Mouse (Mus musculus): ENCODE data around the gene Sspn.
A peak's percentile ranks its signal among the peaks of the same experiment; 100 is the strongest.

The Sspn gene

DNA sequence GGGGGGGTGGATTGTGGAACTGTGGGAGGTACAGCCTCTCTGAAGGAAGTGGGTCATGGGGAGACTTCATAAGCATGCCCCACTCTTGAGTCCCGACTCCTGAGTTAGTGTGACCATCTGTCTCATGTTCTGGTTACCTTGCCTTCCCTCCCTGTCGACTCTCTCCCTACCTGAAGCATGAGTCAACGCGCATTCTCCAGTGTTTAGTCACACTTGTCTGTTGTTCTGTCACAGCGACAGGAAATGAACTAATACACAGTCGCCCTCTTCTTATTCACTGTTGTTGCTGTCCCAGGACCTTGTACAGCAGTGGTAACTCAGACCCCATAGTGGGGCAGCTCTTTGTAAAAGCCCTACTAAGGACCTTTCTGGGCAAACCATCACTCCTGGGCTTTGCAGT lies 41.4 kb downstream of the Sspn start:
- no peak for DNase-seq (ENCODE audit: low spot score)

DNA sequence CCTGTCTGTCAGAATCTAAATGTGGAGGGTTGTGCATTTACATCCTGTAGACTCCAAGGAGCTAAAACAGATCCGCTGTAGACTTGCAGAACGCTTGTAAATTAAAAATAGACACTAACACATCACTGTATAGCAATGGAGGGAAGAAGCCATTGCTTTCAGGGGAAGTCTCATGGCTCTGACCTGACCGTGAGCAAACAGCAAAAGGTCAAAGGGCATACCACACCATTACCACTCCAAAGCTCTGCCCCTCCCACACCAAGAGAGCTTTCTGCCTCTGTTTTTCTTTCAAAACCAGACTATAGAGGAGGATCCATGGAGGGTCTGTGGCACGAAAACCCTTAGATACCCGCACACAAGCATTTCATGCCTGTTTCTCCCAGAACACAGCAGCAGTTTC lies 41.9 kb downstream of the Sspn start:
- no peak for DNase-seq (ENCODE audit: low spot score)

DNA sequence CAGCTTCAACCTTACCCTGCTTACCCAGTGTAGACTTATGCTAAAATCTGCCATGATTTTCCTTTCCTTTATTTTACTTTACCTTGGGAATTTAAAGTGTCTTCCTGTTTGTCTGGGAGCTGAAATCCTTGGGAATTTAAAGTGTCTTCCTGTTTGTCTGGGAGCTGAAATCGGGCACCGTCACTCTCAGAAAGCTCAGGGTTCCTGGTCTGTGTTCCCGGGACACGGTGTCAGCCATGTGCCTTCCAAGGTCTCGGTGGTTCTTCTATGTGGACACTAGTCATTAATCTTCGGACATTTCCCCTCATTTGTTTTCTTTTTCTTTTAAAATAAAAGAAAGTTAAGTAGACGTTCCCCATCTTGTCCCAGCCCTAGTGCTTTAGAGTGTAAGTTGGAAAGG lies 43.3 kb downstream of the Sspn start:
- no peak for DNase-seq (ENCODE audit: low spot score)

DNA sequence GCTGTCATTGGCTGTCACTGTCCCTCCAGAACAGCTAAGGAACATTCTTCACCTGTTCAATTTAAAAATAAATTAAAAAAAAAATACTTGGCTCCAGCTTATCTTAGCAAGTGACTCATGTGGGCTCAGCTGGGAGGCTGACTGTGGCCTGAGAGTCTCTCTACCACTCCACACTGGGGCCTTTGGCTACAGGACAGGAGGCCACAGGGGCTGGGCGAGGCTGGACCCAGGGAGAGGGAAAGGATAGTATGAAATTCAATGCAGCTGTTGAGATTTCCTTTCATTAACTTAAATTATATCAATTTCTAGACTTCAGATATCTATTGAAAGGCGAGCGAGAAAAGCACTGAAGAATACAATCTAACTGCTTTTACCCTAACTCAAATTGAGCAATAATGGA lies 45.9 kb downstream of the Sspn start:
- DNase-seq (ENCODE audit: low spot score), result no peak

DNA sequence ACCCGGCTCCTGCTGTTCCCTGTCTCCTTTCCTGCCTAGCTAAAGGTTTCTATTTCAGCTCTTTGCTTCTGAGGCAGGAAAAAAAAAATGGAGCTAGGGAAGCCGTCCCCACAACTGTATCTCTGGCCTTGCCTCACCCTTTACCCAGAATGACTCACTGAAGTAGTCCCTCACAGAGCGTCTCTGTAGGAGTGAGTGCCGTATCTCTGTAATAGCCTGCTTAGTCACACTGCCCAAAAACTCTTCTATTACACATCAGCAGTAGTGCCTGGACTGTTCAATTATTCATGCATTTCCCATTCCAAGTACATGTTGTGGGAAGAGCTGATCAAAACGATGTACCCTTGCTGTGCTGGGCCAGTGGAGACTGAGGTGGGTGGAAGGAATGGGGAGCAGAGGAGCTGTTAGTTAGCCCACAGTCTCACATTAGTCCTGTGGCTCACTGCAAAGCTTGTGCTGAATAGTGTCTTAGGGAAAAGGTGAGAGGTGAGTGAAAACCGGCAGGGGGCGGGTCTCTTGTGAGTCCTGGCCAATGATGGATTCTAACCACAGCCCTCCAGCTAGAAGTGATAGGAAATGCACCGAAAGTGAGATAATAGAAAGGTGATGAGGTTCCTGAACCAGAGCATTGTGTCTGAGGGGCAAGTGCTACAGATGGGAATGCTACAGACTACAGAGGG lies 46.5 kb downstream of the Sspn start:
- DNase-seq (ENCODE audit: low spot score), result no peak

DNA sequence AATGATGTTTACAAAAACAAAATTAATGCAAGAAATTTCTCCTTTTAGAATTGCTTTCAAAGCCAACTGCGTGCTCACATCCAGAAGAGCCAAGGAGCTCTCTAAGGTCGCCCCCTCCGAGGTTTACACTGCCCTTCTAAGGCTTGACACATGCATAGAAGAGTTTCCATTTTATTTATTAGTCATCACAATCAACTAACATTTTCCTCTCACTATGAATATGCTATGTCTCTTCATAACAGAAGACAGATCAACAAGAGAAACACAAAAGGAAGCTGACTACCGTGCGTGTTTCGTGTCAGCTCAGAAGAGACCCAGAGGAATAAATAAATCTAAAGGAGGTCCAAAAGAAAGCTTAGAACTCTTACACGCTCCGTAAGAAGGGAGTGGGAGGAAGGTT lies 49.6 kb downstream of the Sspn start:
- DNase-seq (ENCODE audit: low spot score), result no peak

DNA sequence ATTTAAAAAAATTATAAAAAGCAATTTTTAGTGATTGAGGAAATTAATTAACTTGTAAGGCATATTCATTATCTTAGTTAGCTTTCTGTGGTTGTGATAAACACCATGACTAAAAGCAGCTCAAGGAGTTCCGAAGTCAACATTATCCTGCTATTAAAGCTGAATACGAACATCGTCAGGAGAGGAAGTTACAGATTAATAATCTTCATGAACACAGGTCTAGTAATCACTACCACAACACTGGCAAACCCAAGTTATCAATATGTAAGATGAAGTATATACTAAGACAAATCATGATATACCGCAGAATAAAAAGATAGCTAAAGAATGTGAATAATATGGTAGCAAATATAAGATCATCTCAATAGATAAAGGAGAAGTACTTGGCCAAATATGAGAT lies 50.9 kb downstream of the Sspn start:
- no peak for DNase-seq (ENCODE audit: low spot score)

DNA sequence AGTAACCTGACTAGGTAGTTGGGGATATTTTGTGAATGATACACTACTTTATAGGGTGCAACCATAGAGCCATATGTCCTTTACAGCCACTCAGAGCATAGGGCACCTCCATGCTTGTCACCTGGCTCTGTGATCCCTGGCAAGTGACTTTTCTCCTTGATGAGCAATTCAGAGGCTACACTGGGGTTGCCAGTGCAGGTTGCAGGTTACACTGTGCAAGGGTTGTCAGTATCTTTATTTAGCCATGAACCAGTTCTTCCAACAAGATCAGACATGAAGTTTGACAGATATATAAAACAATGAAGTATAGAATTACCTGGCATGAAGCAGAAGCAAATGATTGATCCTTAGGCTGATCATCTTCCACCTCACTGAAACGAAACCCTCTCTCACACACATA lies 59.1 kb downstream of the Sspn start:
- DNase-seq (ENCODE audit: low spot score), result no peak

DNA sequence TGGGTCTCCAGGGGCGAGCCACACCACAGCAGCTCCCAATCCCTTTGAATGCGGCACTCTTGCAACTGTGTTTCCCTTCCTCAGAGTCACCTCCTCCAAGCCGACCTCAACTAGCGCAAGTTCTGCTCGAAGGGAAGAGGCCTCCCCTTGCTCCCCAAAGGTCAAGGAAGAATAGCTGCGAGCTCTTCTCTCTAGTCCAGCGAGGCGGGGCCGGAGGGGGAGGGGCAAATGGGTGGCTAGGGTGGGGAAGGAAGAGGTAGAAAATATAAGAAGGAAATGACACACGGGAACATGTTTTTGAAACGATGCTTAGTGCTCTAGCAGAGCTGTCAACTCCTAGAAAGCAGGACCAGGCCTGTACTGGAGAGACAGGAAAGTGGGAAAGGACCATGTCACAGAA lies 61.1 kb downstream of the Sspn start:
- no peak for DNase-seq (ENCODE audit: low spot score)

DNA sequence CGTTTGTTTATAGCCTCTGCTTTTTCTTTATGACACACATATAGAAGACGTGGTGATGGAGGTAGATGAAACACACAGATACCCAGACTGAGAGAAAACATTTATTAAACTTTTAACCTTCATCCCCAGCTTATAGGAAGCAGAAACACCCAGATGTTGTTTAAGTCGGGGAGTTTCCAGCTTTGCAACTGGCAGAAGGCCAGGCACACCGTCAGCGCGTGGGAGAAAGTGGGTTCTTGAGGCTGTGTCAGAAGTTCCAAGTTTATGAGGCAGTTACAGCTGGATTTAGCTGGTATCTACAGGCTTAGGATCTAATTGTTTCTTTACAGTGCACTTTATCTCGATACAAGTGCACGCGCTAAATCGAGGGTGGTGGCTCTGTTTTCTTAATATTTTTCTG lies 61.5 kb downstream of the Sspn start:
- no peak for DNase-seq (ENCODE audit: low spot score)

DNA sequence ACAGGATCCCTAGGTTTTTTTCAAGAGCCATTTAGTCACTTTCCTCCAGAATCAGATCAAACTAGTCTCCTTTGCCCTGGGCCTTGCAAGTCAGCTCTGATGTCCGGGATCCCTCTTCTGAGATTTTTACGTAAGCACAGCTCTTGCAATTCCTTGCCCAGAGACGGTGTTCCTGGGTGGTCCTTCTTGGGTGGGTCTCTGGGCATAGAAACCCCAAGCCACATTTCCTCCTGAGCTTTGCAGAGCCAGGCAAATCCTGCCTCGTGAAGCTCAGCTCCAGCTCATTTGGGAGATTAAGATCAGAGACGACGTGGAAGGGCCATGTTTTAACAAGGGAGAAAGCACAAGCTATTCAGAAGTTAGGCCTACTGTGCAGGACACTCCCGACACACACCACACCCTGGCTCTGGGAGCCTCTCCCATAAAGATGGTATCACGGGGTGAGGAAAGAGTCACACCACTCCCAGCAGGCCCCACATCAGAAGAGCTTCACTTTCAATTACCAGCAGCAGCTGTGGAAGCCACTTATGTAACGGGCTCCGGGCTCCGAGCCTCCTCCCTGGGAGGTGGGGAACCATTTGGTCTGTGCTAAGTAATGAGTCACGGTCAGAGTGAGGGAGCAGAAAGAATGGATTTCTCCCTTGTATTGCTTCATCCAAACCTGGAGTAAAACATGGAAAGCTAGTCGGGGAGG lies 67.0 kb downstream of the Sspn start:
- DNase-seq (ENCODE audit: low spot score), result peak; percentile 62

DNA sequence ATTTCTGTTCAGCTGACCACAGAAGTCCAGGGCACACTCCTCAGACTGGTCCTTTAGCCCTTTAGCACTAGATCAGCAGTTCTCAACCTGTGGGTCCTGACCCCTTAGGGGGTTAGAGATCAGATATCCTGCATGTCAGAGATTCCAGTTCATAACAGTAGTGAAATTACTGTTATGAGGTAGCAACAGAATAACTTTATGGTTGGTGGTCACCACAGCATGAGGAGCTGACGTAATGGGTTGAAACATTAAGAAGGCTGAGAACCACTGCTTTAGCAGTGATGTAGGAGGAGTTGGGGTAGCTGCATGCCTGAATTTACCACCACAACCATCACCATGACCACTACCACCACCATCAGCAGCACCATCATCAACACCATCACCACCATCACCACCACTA lies 69.3 kb downstream of the Sspn start:
- DNase-seq (ENCODE audit: low spot score), result no peak

DNA sequence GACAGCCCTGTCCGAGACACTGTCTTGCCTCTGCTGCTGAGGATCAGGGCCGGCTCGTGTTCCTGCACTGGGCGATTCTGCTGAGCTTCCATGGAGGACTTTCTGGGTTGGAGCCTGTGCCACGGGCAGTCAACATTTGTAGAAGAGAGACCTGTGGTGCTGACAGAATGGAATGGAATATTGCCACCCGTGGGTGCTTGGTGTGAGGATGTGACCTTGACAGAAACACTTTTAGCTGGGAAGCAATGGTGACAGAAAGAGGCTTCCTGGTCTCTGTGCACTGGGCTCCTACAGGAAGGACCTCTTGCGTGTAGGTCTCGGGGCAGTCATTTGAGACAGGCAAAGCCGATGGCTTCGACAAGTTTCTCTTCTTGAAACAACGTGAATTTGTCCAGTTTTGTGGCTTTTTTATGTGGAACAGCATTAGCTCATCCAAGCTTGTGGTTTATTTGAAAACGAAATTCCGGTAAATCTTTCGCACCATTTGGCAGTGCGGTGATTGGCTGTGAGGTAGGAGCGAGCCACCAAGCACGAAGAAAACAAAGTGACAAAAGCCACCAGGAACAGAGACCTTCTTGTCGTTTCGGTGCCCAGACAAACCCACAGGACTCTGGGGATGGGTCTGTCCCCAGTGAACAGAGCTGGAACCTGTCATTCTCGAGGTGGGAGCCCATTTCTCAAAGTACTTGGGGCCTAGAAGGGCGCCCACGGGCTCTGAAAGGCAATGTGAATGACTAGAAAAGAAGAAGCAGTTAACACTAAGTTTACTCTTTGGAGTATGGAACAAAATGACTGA lies 70.2 kb downstream of the Sspn start:
- DNase-seq (ENCODE audit: low spot score), result no peak

DNA sequence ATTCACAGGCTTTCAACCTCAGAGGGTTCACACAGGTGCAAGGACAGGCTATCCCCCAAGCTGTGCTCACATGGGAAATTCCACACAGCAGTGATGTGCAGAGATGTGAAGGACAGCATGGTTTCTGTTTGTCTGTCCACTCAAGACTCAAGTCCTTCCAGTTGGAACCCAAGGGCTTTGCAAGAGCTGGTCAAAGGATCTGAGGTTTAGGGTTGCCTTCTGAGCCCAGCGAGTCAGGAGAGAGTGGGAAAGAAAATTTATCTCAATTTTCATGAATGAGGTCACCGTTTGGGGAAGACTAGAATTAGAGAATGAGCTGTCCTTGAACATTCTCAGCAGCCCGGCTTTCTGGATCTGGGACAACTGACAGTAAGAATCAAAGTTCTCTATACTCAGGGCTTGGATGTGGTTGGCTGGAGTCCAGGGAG lies 72.7 kb downstream of the Sspn start:
- DNase-seq (ENCODE audit: low spot score), result no peak

DNA sequence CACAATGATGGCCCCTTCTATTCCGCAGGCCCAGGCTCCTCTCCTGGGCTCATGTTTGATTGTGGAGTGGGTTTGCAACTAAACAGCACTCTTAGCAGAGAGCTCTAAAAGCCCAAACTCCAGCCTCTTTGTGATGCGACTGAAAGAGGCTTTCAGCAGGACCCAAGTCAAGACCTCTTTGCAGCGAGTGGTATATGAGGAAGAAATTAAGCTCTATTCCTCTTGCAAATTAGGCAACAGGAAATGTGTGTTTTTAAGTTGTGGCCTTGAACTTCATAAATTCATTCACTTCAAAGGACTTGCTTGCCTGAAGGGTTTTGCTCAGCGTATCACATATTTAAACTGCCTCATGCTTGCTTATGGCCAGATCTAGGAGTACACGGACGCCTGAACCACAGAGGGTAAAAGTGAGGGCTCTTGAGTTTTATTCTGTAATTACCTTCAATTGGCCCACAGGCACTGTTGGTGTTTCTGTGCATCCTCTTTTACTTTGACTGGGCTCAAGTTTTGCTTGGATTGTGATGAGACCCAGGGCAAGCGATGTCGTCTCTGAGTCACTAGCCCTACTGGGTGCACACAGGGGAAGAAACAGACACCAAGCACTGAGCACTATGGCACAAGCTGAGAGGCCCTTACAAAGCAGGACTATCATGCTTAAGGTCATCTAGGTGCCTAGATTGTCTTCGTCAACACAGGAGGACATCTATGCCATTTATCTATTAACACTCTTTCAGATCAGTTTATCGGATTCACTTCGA lies 73.9 kb downstream of the Sspn start:
- DNase-seq (ENCODE audit: low spot score), result no peak

DNA sequence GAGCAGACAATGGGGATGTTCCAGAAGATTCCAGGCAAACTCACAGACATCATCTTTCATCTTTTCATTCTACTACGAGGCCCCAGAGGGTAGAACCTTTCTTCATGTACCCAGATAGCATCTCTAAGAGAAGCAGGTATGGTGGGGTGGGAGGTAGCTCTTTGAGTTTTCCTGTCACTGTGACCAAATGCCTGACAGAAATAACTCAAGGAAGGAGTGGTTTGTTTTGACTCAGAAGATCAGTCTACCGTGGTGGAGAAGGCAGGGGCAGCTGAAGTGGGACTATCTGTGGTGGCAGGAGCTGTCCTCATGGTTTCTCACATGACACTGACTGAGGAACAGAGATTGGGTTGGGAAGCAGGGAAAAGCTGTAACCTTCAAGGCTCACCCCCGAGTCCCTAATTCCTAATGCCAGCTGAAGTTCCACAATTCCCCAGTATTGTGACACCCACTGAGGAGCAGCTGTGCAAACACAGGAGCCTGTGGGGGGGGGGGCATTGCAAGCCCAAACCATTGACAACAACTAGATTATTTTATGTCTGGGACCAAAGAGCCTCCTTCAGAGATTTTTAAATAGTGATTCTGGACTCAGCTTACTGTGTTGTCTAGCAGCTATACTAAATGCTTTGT lies 74.6 kb downstream of the Sspn start:
- no peak for DNase-seq (ENCODE audit: low spot score)

DNA sequence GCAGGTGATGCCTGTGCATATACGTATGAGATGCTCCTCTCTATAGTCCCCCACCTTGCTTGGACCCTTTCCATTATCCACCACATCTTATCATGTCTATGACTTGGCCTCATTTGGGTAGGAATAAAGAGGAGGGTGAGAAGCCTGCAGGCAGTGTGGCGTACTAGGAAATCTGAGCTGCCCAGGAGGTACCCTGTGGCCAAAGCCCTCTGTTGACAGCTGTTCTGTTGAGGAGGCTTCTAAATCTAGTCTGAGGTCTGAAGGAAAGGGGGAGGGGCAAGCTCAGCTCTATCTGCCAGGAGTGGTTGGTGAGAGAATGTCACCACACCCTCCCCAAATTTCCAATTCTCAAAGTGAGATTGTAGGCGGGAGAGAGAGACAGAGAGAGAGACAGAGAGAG lies 75.3 kb downstream of the Sspn start:
- DNase-seq (ENCODE audit: low spot score), result no peak

DNA sequence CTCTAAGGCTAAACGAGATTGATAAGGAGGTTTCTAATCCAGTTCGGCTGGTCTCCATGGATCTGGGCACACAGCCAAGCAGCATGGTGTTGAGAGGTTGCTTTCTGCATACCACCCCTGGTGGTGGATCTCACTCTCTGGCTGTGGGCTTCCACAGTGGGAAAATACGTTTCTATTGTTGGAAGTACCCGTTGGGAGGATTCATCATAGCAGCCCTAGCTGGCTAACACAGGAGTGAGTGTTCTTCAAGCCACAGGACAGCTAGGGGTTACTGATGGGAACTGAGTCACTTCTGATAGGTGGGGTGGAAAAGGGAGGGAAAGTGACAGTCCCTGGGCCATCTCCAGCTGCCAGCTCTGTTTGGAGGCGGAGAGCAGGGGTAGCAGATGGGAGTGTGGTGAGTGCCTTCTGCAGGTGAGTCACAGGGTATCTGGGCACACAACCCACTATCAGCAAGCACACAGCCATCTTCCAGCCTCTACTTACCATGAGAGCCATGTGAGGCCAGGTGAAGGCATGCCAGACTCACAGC lies 77.1 kb downstream of the Sspn start:
- no peak for DNase-seq (ENCODE audit: low spot score)

DNA sequence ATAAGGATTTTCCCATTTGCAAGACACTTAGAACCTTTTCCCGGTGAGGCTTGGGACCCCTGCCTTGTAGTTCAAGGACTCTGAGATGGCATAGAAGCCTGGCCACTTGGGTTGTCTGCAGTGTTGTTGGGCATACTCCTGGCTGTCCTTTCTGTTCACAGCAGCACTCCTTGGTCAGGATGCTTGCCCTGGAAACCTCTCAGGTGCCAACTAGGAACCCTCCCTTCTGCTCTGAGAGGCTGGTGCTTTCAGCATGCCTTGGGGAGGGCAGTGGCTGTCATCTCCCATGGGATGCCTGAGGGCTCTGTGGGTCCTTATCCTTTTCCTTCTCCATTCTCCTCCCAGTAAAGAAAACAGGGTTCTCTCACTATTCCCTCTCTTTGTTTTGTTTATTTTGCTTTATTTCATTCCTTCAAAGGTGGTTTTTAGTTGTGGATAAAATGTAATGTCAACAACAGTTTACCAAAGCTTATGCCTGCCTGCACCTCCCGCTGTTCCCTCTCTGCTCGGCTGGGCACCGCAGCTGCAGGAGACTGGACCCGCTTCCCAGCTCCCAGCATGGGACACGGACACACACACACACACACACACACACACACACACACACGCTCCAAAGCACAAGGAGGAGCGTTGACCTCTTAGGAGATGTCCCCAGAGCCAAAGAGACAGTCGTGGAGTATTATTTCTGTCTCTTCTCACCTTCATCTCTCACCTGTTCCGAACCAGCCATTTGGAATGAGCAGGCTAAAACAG lies 77.9 kb downstream of the Sspn start:
- DNase-seq (ENCODE audit: low spot score), result no peak

DNA sequence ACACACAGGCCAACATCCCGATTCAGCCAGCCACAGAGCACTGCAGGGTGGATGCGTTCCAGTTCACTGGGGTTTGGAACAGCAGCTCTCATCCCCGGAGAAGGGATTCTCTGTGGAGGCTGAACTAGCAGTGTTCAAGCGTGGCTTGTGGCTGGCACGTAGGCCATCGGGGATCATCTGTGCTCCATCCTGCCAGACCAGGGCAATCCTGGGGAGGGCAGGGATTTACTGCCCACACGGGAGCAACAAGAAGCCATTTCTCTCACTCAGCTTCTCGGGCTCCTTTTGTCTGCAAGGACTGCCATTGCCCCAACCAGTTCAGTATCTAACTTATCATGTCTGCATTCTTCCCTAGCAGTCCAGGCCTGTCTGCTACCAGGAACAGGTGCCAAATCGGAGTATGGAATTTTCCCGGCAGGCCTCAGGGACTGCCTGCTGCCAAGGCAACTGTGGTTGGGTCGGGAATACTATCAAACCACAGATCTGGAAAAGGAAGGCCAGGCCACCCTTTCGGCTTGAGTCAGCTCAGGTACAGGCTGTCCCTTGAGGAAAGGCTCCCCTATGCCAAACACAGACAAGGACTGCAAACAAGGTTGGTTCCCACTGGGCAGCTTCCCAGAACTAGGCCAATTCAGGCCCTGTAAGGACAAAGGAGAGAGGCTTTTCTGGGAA lies 78.8 kb downstream of the Sspn start:
- no peak for DNase-seq (ENCODE audit: low spot score)

Data from left cerebral cortex, adult 11 months (tissue).